Mouse (Mus musculus) urinary bladder, postnatal 4 days (tissue): Measurements from ENCODE around the gene Cbfb.
"Not testable (repeated sequence)": the region's sequence is repeated elsewhere in the genome, so short reads cannot be mapped to it uniquely, and the experiment has no call there.

Experiments
- DNase-seq, 2 experiments: peaks; one replicate each; pipeline ENCODE4 v3.0.0; 2021 to 2022; ENCODE audit warnings: low spot score in 2 of 2

The Cbfb gene

GRCm38 (mm10) chr8:105182201-105182600, 11.7 kb downstream of the Cbfb start:
- no peak for DNase-seq

- no peak for DNase-seq
These were observed 16.1 kb downstream of the Cbfb start for GRCm38 (mm10) chr8:105186467-105187005.

- no peak for DNase-seq
These were observed 21.7 kb downstream of the Cbfb start for GRCm38 (mm10) chr8:105192182-105192581.

- DNase-seq: no peak
These were observed 35.3 kb downstream of the Cbfb start for GRCm38 (mm10) chr8:105205748-105206147.

- no peak for DNase-seq
These were observed 36.3 kb downstream of the Cbfb start for GRCm38 (mm10) chr8:105206766-105207275.

- no peak for DNase-seq
These were observed 37.3 kb downstream of the Cbfb start for GRCm38 (mm10) chr8:105207675-105208273.

- no peak for DNase-seq
These were observed 39.0 kb downstream of the Cbfb start for GRCm38 (mm10) chr8:105209153-105210110.

GRCm38 (mm10) chr8:105214104-105214503, 43.6 kb downstream of the Cbfb start:
- no peak for DNase-seq

- no peak for DNase-seq
These were observed 47.5 kb downstream of the Cbfb start for GRCm38 (mm10) chr8:105217926-105218522.

- no peak for DNase-seq
These were observed 53.4 kb downstream of the Cbfb start for GRCm38 (mm10) chr8:105223850-105224249.

GRCm38 (mm10) chr8:105224413-105225271, 54.2 kb downstream of the Cbfb start, which contains the start of gene D230025D16Rik:
Gene D230025D16Rik, plus strand, starts transcription at chr8:105225145.
- DNase-seq: peak; percentile 92 to 96

GRCm38 (mm10) chr8:105225272-105225593, 54.8 kb downstream of the Cbfb start:
- no peak for DNase-seq

GRCm38 (mm10) chr8:105225917-105226316, 55.4 kb downstream of the Cbfb start:
- DNase-seq: no peak

GRCm38 (mm10) chr8:105231503-105232320, 61.2 kb downstream of the Cbfb start:
- DNase-seq: no peak

- not testable (repeated sequence) for DNase-seq
These were observed 61.8 kb downstream of the Cbfb start for GRCm38 (mm10) chr8:105232321-105232693.

GRCm38 (mm10) chr8:105233126-105233935, 62.9 kb downstream of the Cbfb start:
- DNase-seq: no peak

- no peak for DNase-seq
These were observed 64.7 kb downstream of the Cbfb start for GRCm38 (mm10) chr8:105235206-105235605.

GRCm38 (mm10) chr8:105237442-105238142, 67.1 kb downstream of the Cbfb start:
- no peak for DNase-seq

GRCm38 (mm10) chr8:105241016-105241415, 70.5 kb downstream of the Cbfb start:
- no peak for DNase-seq
